Mouse (Mus musculus) testis, adult 2 months (tissue): ENCODE measurements around the gene Mboat1. TPM values are rescaled to one million over a fixed set of nuclear protein-coding genes. Genes with fewer than 3 reads are reported as not detected.

Experiments
- H3K27ac ChIP-seq: fragments of 200-500 bp; 2 replicates; pipeline ENCODE4 v1.5.1; 2012; ENCODE audit warnings: low read depth, low read length; ENCODE audit not compliant: control insufficient read depth, insufficient read depth
- H3K27me3 ChIP-seq: fragments of 200-500 bp; 2 replicates; pipeline ENCODE4 v1.6.1; 2012; ENCODE audit warnings: mild to moderate bottlenecking, low read length, moderate library complexity; ENCODE audit not compliant: control insufficient read depth, insufficient read depth
- H3K36me3 ChIP-seq: fragments of 200-500 bp; 2 replicates; pipeline ENCODE4 v1.6.1; 2012; ENCODE audit warnings: mild to moderate bottlenecking, low read length; ENCODE audit not compliant: control insufficient read depth, insufficient read depth
- H3K4me1 ChIP-seq: fragments of 200-500 bp; 2 replicates; pipeline ENCODE4 v1.6.1; 2012; ENCODE audit warnings: low read length; ENCODE audit not compliant: control insufficient read depth, insufficient read depth
- H3K4me3 ChIP-seq: fragments of 200-500 bp; 2 replicates; pipeline ENCODE4 v1.5.1; 2012; ENCODE audit warnings: low read depth, mild to moderate bottlenecking, low read length, moderate library complexity, mixed read lengths; ENCODE audit not compliant: control insufficient read depth
- CTCF ChIP-seq: fragments of 200-500 bp; IDR thresholded peaks from 2 replicates; pipeline ENCODE4 v1.5.1; 2012; ENCODE audit warnings: low read depth, mild to moderate bottlenecking, inconsistent platforms, low read length, moderate library complexity; ENCODE audit not compliant: control insufficient read depth, insufficient read depth, insufficient replicate concordance
- POLR2A ChIP-seq: fragments of 200-500 bp; IDR thresholded peaks from 2 replicates; pipeline ENCODE4 v1.6.1; 2012; ENCODE audit warnings: low read depth, mild to moderate bottlenecking, inconsistent platforms, low read length, moderate library complexity; ENCODE audit not compliant: control insufficient read depth
- polyA plus RNA-seq: library from polyadenylated mRNA; depleted of rRNA; stranded (reverse); fragments of >200 nt; gene quantifications from 2 replicates; pipeline ENCODE4 v1.2.3, GENCODE M21; 2012; rRNA removed

The Mboat1 gene
- polyA plus RNA-seq, result 0.44 and 1.9 TPM in 2 replicates

DNA sequence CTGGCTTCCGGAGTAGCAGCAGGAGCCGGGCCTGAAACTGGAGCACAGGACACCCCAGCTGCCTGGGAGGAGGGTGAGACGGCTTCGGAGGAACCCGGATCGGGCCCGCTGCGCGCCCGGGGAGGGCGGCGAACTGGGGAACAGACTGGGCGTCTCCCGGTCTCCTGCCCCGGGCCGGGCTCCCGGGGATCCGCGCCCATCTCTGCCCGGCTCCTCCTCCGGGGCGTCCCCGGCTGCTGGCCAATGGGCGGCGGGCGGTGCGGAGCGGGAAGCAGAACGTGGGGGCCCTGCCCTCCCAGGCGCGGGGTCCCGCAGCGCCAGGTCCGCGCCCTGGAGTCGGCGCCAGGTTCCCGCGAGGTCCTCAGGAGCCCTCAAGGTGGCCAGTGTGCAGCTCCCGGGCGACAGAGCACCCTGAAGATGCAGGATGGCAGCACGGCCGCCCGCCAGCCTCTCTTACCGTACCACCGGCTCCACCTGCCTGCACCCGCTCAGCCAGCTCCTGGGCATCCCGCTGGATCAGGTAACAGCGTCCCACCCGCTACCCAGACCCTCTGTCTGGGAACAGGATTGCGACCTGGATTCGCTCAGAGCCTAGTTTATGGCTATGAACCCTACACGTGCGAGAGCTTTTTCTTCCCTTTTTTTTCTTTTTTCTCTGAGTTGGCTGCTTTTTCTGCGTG lies at the start of gene Mboat1:
TSS of gene Mboat1 (plus strand) at position 247 of the 680 bp plus-strand sequence.
- Histone ChIP-seq H3K36me3 (no peaks in the 10 kb centered on the region), H3K27ac (no peak within 1 kb of the TSS), H3K4me1 (peaks cover 7% of the 10 kb centered on the region), H3K27me3 (0 out of 2 replicates have a peak, but pooled peaks cover 4% of the 10 kb centered on the region), H3K4me3 (peak within 1 kb of the TSS; percentile 70)
- TF ChIP-seq POLR2A, result no peak
- no peak for TF ChIP-seq CTCF

DNA sequence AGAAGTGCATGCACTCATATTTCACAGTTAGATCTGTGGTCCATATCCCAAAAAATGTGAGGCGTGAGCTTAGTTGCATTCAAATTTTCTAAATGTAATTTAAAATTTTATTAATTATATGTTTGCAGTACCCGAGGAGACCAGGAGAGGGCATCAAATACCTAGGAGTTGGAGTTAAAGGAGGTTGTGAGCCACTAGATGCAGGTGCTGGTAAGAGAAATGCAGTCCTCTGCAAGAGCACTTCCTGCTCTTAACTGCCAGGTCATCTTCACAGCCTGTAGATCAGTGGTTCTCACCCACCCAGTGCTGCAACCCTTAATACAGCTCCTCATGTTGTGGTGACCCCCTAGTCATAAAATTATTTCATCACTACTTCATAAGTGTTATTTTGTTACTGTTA lies 43.2 kb upstream of the Mboat1 start:
- Histone ChIP-seq H3K27ac (no peak overlapping the region), H3K4me1 (no peaks in the 10 kb centered on the region), H3K36me3 (no peaks in the 10 kb centered on the region), H3K4me3 (no peak overlapping the region), H3K27me3 (no peaks in the 10 kb centered on the region)
- TF ChIP-seq CTCF (no peak), POLR2A (no peak)

DNA sequence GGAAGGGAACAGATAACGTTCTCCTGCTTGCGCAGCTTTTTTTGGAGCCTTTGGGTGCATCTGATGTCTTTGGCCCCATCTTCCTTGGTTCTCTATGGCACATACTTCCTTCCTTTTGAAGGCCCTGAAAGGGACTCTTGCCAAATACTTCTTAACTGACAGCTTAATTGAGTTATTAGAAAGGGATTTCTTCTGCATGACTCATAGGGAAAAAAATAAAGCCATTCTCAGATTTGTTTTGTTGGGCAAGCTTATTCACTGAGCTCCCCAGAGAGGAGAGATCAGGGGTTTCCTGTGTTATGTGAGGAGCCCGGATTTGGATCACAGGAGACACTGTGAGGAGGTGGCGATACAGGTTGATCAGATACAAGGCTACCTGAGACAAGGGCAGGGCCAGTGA lies 40.4 kb upstream of the Mboat1 start:
- H3K4me1 ChIP-seq, result no peaks in the 10 kb centered on the region
- H3K36me3 ChIP-seq, result no peaks in the 10 kb centered on the region
- H3K27me3 ChIP-seq, result no peaks in the 10 kb centered on the region
- TF ChIP-seq CTCF (no peak), POLR2A (no peak)
- no peak overlapping the region for H3K4me3 ChIP-seq
- no peak overlapping the region for H3K27ac ChIP-seq

DNA sequence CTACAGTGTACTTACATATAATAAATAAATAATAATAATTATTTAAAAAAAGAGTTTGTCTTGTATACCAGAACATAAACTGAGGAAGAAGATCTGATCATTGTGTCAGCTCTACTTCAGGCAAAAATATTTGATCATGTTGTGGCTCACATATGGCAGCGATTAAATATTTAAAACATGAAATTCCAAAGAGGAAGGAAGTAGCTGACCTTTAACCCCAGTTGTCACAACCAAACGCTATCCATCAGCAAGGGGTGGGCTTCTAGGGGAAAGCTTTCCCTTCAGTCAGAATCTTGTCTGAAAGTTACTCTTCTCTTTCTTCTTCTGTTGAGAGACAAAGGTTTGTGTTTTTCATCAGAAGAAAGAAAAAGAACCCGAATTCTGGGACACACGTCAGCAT lies 39.8 kb upstream of the Mboat1 start:
- Histone ChIP-seq H3K4me3 (no peak overlapping the region), H3K27ac (no peak overlapping the region), H3K27me3 (no peaks in the 10 kb centered on the region), H3K4me1 (no peaks in the 10 kb centered on the region), H3K36me3 (no peaks in the 10 kb centered on the region)
- TF ChIP-seq POLR2A, result no peak
- TF ChIP-seq CTCF, result no peak

DNA sequence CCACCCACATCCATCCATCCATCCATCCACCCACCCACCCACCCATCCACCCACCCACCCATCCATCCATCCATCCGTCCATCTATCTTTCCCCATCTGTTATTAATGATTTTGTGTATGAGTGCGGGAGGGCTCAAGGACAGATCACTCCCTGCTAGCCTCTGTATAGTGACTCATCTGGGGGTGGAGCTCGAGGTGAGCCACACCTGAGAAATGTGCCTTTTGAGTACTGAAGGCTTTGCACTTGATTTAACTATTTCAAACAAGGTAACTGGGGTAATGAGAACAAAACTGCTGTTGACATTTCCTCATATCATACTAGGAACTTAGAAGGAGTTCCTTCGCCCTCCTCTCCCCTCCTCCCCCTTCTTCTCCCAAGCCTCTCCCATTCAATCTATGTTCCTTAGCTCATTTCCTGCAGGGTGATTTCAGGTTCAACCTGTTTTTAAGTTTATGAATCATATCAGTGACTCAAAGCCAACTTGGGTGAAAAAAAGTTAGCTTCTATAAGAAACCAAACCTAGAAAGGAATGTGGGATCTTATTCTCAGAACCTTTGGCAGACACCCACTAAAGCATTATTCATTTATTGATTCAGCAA lies 27.2 kb upstream of the Mboat1 start:
- TF ChIP-seq CTCF (no peak), POLR2A (no peak)
- Histone ChIP-seq H3K27me3 (no peaks in the 10 kb centered on the region), H3K4me1 (no peaks in the 10 kb centered on the region), H3K4me3 (no peak overlapping the region), H3K27ac (no peak overlapping the region), H3K36me3 (no peaks in the 10 kb centered on the region)

DNA sequence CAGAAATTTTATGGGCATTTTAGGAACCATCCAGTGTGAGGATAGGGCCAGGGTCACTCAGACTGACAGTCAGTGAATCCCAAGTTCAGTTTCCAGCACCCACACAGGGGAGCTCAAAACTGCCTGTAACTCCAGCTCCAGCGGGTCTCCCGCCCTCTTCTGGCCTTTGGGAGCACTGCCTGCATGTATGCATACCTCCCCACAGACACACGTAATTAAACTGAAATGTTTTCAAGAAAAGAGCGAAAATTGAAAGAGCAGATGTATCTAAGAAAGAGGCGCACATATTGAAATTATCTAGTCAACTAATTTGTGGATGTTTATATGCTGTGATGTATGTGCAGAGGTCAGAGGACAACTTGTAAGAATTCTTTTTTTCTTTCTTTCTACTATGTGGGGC lies 20.5 kb upstream of the Mboat1 start:
- Histone ChIP-seq H3K4me3 (no peak overlapping the region), H3K27ac (no peak overlapping the region), H3K36me3 (no peaks in the 10 kb centered on the region), H3K27me3 (no peaks in the 10 kb centered on the region), H3K4me1 (no peaks in the 10 kb centered on the region)
- TF ChIP-seq CTCF (no peak), POLR2A (no peak)

DNA sequence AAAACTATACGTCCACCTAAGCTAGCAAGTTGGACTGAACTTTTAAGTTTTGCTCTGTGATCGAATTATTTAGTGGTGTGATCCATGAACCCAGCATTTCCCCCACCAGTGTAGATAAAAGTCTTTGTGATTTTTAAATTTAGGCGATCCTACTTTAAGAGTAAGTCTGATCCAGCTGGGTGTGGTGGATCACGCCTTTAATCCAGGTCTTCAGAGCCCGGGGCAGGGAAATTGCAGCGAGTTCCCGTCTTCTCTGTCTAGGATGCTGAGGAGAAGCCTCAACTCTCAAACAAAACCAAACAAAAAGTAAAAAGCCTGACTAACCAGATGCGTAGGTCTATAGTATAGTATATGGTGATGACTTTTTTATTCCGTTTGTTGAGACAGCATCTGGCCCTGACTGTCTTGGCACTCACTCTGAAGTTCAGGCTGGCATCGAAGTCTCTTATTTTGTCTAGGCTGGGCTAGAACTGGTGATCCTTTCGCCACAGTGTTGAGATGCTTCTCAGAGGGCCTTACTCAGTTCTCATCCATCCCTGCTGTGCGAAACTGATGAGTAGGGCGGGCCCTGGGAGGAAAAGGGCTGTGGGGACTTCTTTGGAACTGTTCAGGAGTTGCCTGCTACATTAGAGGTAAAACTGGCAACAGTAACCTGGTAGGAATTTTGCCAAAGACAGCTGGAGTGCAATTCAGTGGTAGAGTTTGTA lies 787 bp downstream of the Mboat1 start:
- H3K4me3 ChIP-seq, result no peak overlapping the region
- peaks cover 7% of the 10 kb centered on the region for H3K4me1 ChIP-seq
- H3K27me3 ChIP-seq, result 0 out of 2 replicates have a peak, but pooled peaks cover 4% of the 10 kb centered on the region
- no peaks in the 10 kb centered on the region for H3K36me3 ChIP-seq
- H3K27ac ChIP-seq, result no peak overlapping the region
- TF ChIP-seq CTCF (no peak), POLR2A (no peak)
